Comparison of ENCODE assay signal across 26 mouse cellular contexts in genomic region chr13:46822200-46822599, GRCm38 (mm10).
DNase-seq lines count a peak whose midpoint lies in the region; ATAC-seq lines count a peak whose summit lies in the region.
"Had no signal": no experiment of that assay in that cellular context is flagged by ENCODE, and none has a peak within 500 bp of the region (broad histone marks: within the 10 kb centered on the region; RNA-seq: fewer than 3 reads in every experiment).

No protein-coding gene starts in this region.

- H3K27ac ChIP-seq in forebrain, embryonic 15.5 days (replicated peaks): peak overlapping the region; percentile 5; the same call in 1 of the 2 replicates
- no peak overlapping the region for H3K27ac ChIP-seq in forebrain, embryonic 12.5 days
- no peak overlapping the region for H3K27ac ChIP-seq in heart, embryonic 11.5 days (ENCODE audit: low read depth, low read length)
- H3K27ac ChIP-seq: embryonic facial prominence, embryonic 12.5 days; embryonic facial prominence, embryonic 15.5 days; forebrain, embryonic 13.5 days; gastrocnemius, adult 2 months; heart, embryonic 15.5 days; hindbrain, embryonic 14.5 days; hindbrain, postnatal 0 days had no signal

- no peak overlapping the region for H3K4me3 ChIP-seq in forebrain, embryonic 15.5 days
- no peak overlapping the region for H3K4me3 ChIP-seq in forebrain, embryonic 12.5 days (replicated peaks)
- H3K4me3 ChIP-seq in heart, embryonic 11.5 days (ENCODE audit: low read depth, low read length): no peak overlapping the region
- H3K4me3 ChIP-seq: embryonic facial prominence, embryonic 12.5 days; embryonic facial prominence, embryonic 15.5 days; forebrain, embryonic 13.5 days; gastrocnemius, adult 2 months; heart, embryonic 12.5 days; heart, embryonic 15.5 days had no signal

- no peaks in the 10 kb centered on the region for H3K9me3 ChIP-seq in forebrain, embryonic 15.5 days
- no peaks in the 10 kb centered on the region for H3K9me3 ChIP-seq in forebrain, embryonic 12.5 days
- H3K9me3 ChIP-seq in heart, embryonic 11.5 days (replicated peaks; ENCODE audit: control insufficient read depth, low read length): 0 out of 2 replicates have a peak, but pooled peaks cover 2% of the 10 kb centered on the region
- H3K9me3 ChIP-seq: embryonic facial prominence, embryonic 12.5 days; embryonic facial prominence, embryonic 15.5 days; forebrain, embryonic 13.5 days; heart, embryonic 15.5 days had no signal

- ATAC-seq in forebrain, embryonic 15.5 days (replicated peaks): no peak
- ATAC-seq in forebrain, embryonic 12.5 days (ENCODE audit: low FRiP score): no peak
- ATAC-seq in megakaryocyte progenitor cell, adult 5-6 weeks (replicated peaks; ENCODE audit: poor library complexity): peak; percentile 80
- no peak for ATAC-seq in heart, embryonic 11.5 days (replicated peaks; ENCODE audit: insufficient number of reproducible peaks, low FRiP score, low TSS enrichment)
- ATAC-seq: forebrain, embryonic 13.5 days; forebrain, postnatal 0 days; hindbrain, postnatal 0 days; inflammation-experienced regulatory T-cells, adult 6 months; intestine, embryonic 16.5 days had no signal

- H3K36me3 ChIP-seq in forebrain, embryonic 15.5 days: peaks cover 7% of the 10 kb centered on the region; the same call in 1 of the 2 replicates
- H3K36me3 ChIP-seq in forebrain, embryonic 12.5 days (replicated peaks): peaks cover 22% of the 10 kb centered on the region
- H3K36me3 ChIP-seq in heart, embryonic 11.5 days (ENCODE audit: control insufficient read depth, insufficient read depth, low read length): peaks cover 12% of the 10 kb centered on the region

- WGBS in forebrain, embryonic 15.5 days: 59% methylated on average over 8 of the region's 8 CpGs
- WGBS in forebrain, embryonic 12.5 days: 72% methylated on average over 8 of the region's 8 CpGs
- 79% methylated on average over 8 of the region's 8 CpGs for WGBS in heart, embryonic 11.5 days (ENCODE audit: insufficient replicate concordance)

- H3K4me2 ChIP-seq in forebrain, embryonic 15.5 days (replicated peaks): no peak overlapping the region
- no peak overlapping the region for H3K4me2 ChIP-seq in forebrain, embryonic 12.5 days
- H3K4me2 ChIP-seq in heart, embryonic 11.5 days: no peak overlapping the region
- H3K4me2 ChIP-seq: embryonic facial prominence, embryonic 12.5 days; embryonic facial prominence, embryonic 15.5 days; forebrain, embryonic 13.5 days; heart, embryonic 12.5 days; heart, embryonic 15.5 days; hindbrain, embryonic 14.5 days had no signal

- no peaks in the 10 kb centered on the region for H3K27me3 ChIP-seq in forebrain, embryonic 15.5 days
- H3K27me3 ChIP-seq in forebrain, embryonic 12.5 days: no peaks in the 10 kb centered on the region
- no peaks in the 10 kb centered on the region for H3K27me3 ChIP-seq in heart, embryonic 11.5 days (ENCODE audit: control insufficient read depth, insufficient read depth, low read length)
- H3K27me3 ChIP-seq: embryonic facial prominence, embryonic 12.5 days; embryonic facial prominence, embryonic 15.5 days; forebrain, embryonic 13.5 days; heart, embryonic 12.5 days; heart, embryonic 15.5 days had no signal

- H3K9ac ChIP-seq in forebrain, embryonic 15.5 days (replicated peaks): no peak overlapping the region
- no peak overlapping the region for H3K9ac ChIP-seq in forebrain, embryonic 12.5 days
- H3K9ac ChIP-seq in heart, embryonic 11.5 days (ENCODE audit: low read depth, low read length): no peak overlapping the region
- H3K9ac ChIP-seq: embryonic facial prominence, embryonic 12.5 days; embryonic facial prominence, embryonic 15.5 days; forebrain, embryonic 13.5 days; forebrain, postnatal 0 days; heart, embryonic 12.5 days; heart, embryonic 15.5 days; hindbrain, embryonic 14.5 days had no signal

- DNase-seq in brain, adult 2 months (ENCODE audit: low read depth, low spot score): peak; percentile 16
- DNase-seq in heart, postnatal 10 days: no peak
- DNase-seq: adrenal gland, adult 2 months; adrenal gland, postnatal 14 days; cerebellum, adult 18-20 months; cerebellum, adult 9-10 months; cerebellum, postnatal 14 days; forebrain, postnatal 0 days; gastrocnemius, adult 2 months; gastrocnemius, postnatal 14 days; heart, adult 11 months; heart, postnatal 14 days; heart, postnatal 4 days had no signal

- intact Hi-C loops in heart, postnatal 10 days (cut with DNase I): no loop called here

- H3K4me1 ChIP-seq in forebrain, embryonic 15.5 days: peaks cover 14% of the 10 kb centered on the region
- H3K4me1 ChIP-seq in forebrain, embryonic 12.5 days: peaks cover 16% of the 10 kb centered on the region
- H3K4me1 ChIP-seq in heart, embryonic 11.5 days (ENCODE audit: control insufficient read depth, insufficient read depth, low read length): 0 out of 2 replicates have a peak, but pooled peaks cover 5% of the 10 kb centered on the region
- H3K4me1 ChIP-seq: embryonic facial prominence, embryonic 15.5 days had no signal
